Mouse (Mus musculus) liver, adult 2 months (tissue): Measurements from ENCODE around the gene Zbtb24. TPM values are rescaled to one million over a fixed set of nuclear protein-coding genes. Genes with fewer than 3 reads are reported as not detected.
"Not testable (repeated sequence)": the region's sequence is repeated elsewhere in the genome, so short reads cannot be mapped to it uniquely, and the experiment has no call there.

Experiments
- DNase-seq: peaks from one replicate; pipeline ENCODE4 v3.0.0-alpha.2; 2011; ENCODE audit warnings: low read depth, low spot score; ENCODE audit errors: extremely low read depth
- H3K27ac ChIP-seq: fragments of 200-500 bp; replicated peaks from 2 replicates; pipeline ENCODE4 v1.5.1; 2012; ENCODE audit warnings: low read depth, mild to moderate bottlenecking, control low read depth, inconsistent platforms, low read length; ENCODE audit not compliant: insufficient read depth
- H3K27me3 ChIP-seq: fragments of 200-500 bp; 2 replicates; pipeline ENCODE4 v1.6.1; 2012; ENCODE audit warnings: mild to moderate bottlenecking, moderate library complexity, low read length, inconsistent platforms; ENCODE audit not compliant: control insufficient read depth, insufficient read depth
- H3K36me3 ChIP-seq: fragments of 200-500 bp; 2 replicates; pipeline ENCODE4 v1.6.1; 2012; ENCODE audit warnings: low read length, inconsistent platforms; ENCODE audit not compliant: control insufficient read depth, insufficient read depth
- H3K4me1 ChIP-seq: fragments of 200-500 bp; 2 replicates; pipeline ENCODE4 v1.6.1; 2011; ENCODE audit warnings: low read length; ENCODE audit not compliant: control insufficient read depth, insufficient read depth
- H3K4me3 ChIP-seq: fragments of 200-500 bp; 2 replicates; pipeline ENCODE4 v1.5.1; 2011; ENCODE audit warnings: low read depth, mild to moderate bottlenecking, control low read depth, low read length, moderate library complexity; ENCODE audit not compliant: insufficient read depth
- H3K79me2 ChIP-seq: fragments of 200-500 bp; 2 replicates; pipeline ENCODE4 v1.6.1; 2012; ENCODE audit warnings: inconsistent platforms, mild to moderate bottlenecking, low read length, moderate library complexity; ENCODE audit not compliant: control insufficient read depth, insufficient read depth
- H3K9ac ChIP-seq: fragments of 200-500 bp; 2 replicates; pipeline ENCODE4 v1.6.1; 2012; ENCODE audit warnings: low read depth, mild to moderate bottlenecking, control low read depth, inconsistent platforms, low read length
- CTCF ChIP-seq: fragments of 200-500 bp; IDR thresholded peaks from 2 replicates; pipeline ENCODE4 v1.5.1; 2011; ENCODE audit warnings: low read depth, low read length, control low read depth
- POLR2A ChIP-seq: fragments of 200-500 bp; IDR thresholded peaks from 2 replicates; pipeline ENCODE4 v1.6.1; 2011; ENCODE audit warnings: low read length, control low read depth; ENCODE audit not compliant: insufficient read depth; ENCODE audit errors: extremely low read depth
- WGBS: fragments of 180-500 bp; shearing (Covaris S2); methylation state at CpG from one replicate; pipeline ENCODE4 v1.1.7; 2018; 5-methylcytosine and 5-hydroxymethylcytosine counted together
- polyA plus RNA-seq: library from polyadenylated mRNA; depleted of rRNA; stranded (reverse); fragments of >200 nt; gene quantifications from 2 replicates; pipeline ENCODE4 v1.2.3, GENCODE M21; 2012; rRNA removed
- total RNA-seq: library from RNA; depleted of rRNA; stranded (reverse); fragments of >200 nt; gene quantifications from 2 replicates; pipeline ENCODE4 v1.2.3, GENCODE M21; 2014; rRNA removed

The Zbtb24 gene
- 10.6 and 11.1 TPM in 2 replicates for total RNA-seq
- 7.6 and 10.5 TPM in 2 replicates for polyA plus RNA-seq

DNA sequence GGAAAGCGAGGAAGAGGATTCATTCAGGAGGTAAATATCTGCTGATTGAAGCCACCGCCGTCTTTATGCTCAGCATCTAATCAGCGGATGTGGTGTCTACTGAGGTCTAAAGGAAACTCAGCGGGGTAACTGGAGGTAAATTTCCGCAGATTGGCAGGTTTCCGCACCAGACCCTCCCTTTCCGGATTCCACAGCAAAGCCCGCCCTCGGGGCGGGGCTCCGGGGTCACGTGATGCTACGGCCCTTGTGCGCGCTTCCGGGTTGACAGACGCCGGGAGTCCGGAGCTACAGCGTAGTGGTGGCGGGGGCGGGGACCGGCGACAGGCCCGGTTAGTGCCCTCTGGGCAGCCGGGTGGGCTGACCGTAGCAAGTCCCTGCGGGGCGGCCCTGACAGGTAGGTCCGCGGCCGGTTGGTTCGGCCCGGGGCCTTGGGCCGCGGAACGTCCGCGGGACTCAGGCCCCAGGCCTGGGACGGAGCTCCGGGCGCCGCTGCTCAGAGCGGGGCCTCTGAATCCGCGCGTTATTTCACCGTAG, at the start of gene Zbtb24:
Gene Zbtb24, plus strand, starts transcription at position 247 of the 534 bp plus-strand sequence.
- Histone ChIP-seq H3K79me2 (peaks cover 9% of the 10 kb centered on the region; the same call in 1 of the 2 replicates), H3K36me3 (peaks cover 6% of the 10 kb centered on the region), H3K9ac (peak within 1 kb of the TSS; percentile 94), H3K27me3 (no peaks in the 10 kb centered on the region), H3K4me1 (peaks cover 16% of the 10 kb centered on the region), H3K27ac (peak within 1 kb of the TSS; percentile 92), H3K4me3 (peak within 1 kb of the TSS; percentile 94)
- no peak for TF ChIP-seq CTCF
- peak; percentile 67; the same call in 1 of the 2 replicates for TF ChIP-seq POLR2A
- DNase-seq = peak; percentile 87
- under 1% methylated on average over 49 of the region's 49 CpGs for WGBS

DNA sequence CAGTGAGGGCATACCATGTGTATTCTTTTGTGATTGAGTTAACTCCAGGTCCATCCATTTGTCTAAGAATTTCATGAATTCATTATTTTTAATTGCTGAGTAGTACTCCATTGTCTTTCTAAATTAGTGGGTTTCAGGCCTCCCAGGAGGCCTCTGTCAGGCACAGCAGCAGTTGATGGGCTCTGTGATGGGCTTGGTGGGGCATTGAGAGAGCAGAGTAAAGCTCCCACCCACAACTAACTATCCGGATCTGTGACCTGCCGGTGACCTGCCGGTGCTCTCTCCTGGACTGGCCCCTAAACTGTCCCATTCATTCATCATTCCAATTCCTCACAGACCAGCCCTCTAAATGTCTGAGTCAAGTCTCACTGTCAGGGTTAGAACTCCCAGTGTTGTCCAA, 49.1 kb upstream of the Zbtb24 start:
- Histone ChIP-seq H3K4me3 (no peak overlapping the region), H3K9ac (no peak overlapping the region), H3K79me2 (no peaks in the 10 kb centered on the region), H3K27ac (no peak overlapping the region), H3K4me1 (no peaks in the 10 kb centered on the region), H3K36me3 (no peaks in the 10 kb centered on the region), H3K27me3 (no peaks in the 10 kb centered on the region)
- WGBS = 91% methylated on average over 3 of the region's 3 CpGs
- no peak for DNase-seq
- TF ChIP-seq CTCF (no peak), POLR2A (no peak)

- DNase-seq = no peak
- TF ChIP-seq CTCF = no peak
- no peak for TF ChIP-seq POLR2A
- H3K79me2 ChIP-seq = no peaks in the 10 kb centered on the region
- H3K4me1 ChIP-seq = no peaks in the 10 kb centered on the region
- H3K36me3 ChIP-seq = no peaks in the 10 kb centered on the region
- H3K9ac ChIP-seq = no peak overlapping the region
- H3K27me3 ChIP-seq = no peaks in the 10 kb centered on the region
- WGBS = 67% methylated on average over 2 of the region's 2 CpGs
- H3K27ac ChIP-seq = no peak overlapping the region
- H3K4me3 ChIP-seq = no peak overlapping the region
Observed at GRCm38 (mm10) chr10:41403364-41403763, 46.8 kb upstream of the Zbtb24 start.

DNA sequence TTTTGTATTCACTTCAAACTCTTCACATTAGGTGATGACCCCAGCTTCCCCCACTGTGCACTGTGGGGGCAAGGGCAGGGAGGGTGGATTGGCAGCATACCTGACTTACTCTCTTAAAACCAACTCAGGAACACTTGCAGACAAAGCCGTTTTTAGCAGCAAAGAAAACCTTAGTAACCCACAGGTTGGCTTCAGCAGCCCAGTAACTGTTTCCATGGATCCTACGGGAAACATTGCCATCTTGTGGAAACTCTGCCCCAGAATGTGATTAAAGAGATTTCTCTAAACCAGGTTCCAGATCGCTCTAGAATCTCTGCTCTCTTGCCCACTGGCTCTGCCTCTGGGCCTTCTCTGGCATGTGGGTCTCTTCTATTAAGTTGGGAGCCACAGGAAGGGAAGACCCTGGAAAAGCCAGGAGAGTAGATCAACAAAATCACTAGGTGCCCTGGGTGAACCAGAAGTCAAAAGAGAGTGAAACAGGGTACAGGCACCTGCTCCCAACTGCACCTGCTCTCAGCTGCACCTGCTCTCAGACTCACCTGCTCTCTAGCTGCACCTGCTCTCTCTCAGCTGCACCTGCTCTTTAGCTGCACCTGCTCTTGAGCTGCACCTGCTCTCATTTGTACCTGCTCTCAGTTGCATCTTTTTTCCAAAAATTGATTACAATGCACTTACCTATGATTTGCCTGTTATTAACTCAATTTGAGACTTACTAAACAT, 46.1 kb upstream of the Zbtb24 start:
- H3K4me3 ChIP-seq = no peak overlapping the region
- H3K27ac ChIP-seq = no peak overlapping the region
- H3K4me1 ChIP-seq = no peaks in the 10 kb centered on the region
- no peaks in the 10 kb centered on the region for H3K79me2 ChIP-seq
- TF ChIP-seq POLR2A (no peak), CTCF (no peak)
- 37% methylated on average over 3 of the region's 3 CpGs for WGBS
- H3K36me3 ChIP-seq = no peaks in the 10 kb centered on the region
- H3K27me3 ChIP-seq = no peaks in the 10 kb centered on the region
- peak; percentile 8 for DNase-seq
- H3K9ac ChIP-seq = no peak overlapping the region

DNA sequence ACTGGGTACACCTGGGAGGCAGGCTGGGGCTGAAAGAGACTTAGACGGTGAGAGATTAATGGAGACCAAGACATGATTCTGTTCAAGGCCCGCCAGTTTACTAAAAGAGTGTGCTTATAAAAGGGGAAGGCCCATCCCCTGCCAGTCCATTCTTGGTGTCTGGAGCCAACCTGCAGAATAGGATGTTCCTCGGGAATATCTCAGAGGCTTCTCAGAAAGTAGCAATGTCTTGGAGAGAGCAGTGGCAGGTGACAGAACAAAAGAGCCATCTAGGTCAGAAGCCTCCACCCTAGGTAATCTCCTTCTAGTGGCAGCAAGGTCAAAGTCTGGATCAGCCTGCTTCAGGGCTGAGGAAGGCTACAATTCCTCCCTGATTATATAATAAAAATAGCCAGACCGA, 40.0 kb upstream of the Zbtb24 start:
- not testable (repeated sequence) for H3K27ac ChIP-seq, H3K79me2 ChIP-seq, H3K4me3 ChIP-seq, H3K36me3 ChIP-seq, H3K4me1 ChIP-seq, DNase-seq, H3K27me3 ChIP-seq, H3K9ac ChIP-seq
- 87% methylated on average over 4 of the region's 4 CpGs for WGBS

GRCm38 (mm10) chr10:41410821-41411220, 39.4 kb upstream of the Zbtb24 start:
- not testable (repeated sequence) for H3K27ac ChIP-seq, H3K79me2 ChIP-seq, DNase-seq, H3K4me1 ChIP-seq, H3K9ac ChIP-seq, H3K27me3 ChIP-seq, H3K4me3 ChIP-seq, H3K36me3 ChIP-seq
- 97% methylated on average over 1 of the region's 1 CpGs for WGBS

DNA sequence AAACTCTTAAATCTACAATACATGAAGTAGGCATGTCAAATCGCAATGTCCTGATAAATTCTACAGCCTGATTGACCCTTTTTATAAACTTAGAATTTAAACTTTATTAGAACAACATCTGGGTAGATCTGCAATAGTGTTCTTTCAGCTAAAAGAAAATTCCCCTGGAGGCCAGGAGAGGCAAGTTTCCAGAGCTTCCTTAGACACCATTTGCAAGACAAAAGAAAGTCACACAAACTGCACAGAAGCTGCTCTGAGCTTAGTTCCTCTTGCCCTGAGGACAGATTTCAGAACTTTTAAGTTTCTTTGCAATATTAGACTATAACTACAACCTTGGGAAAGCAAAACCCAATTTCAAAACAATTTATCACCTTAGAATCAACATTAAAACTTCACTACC, 36.7 kb upstream of the Zbtb24 start:
- not testable (repeated sequence) for H3K27ac ChIP-seq

GRCm38 (mm10) chr10:41415368-41415767, 34.8 kb upstream of the Zbtb24 start:
- DNase-seq, H3K27me3 ChIP-seq, H3K9ac ChIP-seq, H3K27ac ChIP-seq, H3K36me3 ChIP-seq, H3K79me2 ChIP-seq, H3K4me3 ChIP-seq, H3K4me1 ChIP-seq: not testable (repeated sequence)
- WGBS = 86% methylated on average over 2 of the region's 2 CpGs

More for the DNA sequence above, 36.7 kb upstream of the Zbtb24 start:
- H3K27me3 ChIP-seq, H3K4me3 ChIP-seq, H3K4me1 ChIP-seq, H3K36me3 ChIP-seq, H3K9ac ChIP-seq, DNase-seq, H3K79me2 ChIP-seq: not testable (repeated sequence)
- 88% methylated on average over 1 of the region's 1 CpGs for WGBS
